Mouse (Mus musculus): Measurements from ENCODE around the gene P2rx3.

P2rx3 gene

GRCm38 (mm10) chr2:85037047-85038026 lies at the start of gene P2rx3, which contains the start of gene Ssrp1:
P2rx3 (minus strand) TSS chr2:85037462.
Ssrp1 (plus strand) TSS chr2:85037234.
- peak; percentile 84 for DNase-seq (ENCODE audit: low spot score)

- DNase-seq (ENCODE audit: low spot score): no peak
Observed at GRCm38 (mm10) chr2:85073751-85074150, 36.5 kb upstream of the P2rx3 start.

DNA sequence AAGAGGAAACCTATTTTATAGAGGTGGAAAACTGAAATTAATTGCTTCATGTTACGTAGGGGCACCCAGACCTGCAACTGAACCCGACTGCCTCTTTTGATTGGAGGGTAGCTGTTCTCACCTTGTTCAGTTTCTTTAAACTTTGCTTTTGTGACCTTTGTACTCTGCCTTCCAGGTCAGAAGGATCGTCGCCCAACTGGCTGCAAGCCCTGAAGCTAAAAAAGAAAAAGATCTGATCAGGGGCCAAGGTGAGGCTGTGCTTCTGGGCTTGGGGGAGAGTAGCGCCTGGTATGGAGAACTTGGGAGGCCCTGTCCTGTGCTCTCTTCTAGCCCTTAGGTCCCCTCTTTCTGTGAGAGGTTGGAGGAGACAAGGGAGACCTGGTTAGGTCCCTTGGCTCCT lies 34.7 kb upstream of the P2rx3 start:
- DNase-seq (ENCODE audit: low spot score): no peak

GRCm38 (mm10) chr2:85070086-85070485 lies 32.8 kb upstream of the P2rx3 start:
- no peak for DNase-seq (ENCODE audit: low spot score)

GRCm38 (mm10) chr2:85068626-85069025 lies 31.4 kb upstream of the P2rx3 start:
- no peak for DNase-seq (ENCODE audit: low spot score)

DNA sequence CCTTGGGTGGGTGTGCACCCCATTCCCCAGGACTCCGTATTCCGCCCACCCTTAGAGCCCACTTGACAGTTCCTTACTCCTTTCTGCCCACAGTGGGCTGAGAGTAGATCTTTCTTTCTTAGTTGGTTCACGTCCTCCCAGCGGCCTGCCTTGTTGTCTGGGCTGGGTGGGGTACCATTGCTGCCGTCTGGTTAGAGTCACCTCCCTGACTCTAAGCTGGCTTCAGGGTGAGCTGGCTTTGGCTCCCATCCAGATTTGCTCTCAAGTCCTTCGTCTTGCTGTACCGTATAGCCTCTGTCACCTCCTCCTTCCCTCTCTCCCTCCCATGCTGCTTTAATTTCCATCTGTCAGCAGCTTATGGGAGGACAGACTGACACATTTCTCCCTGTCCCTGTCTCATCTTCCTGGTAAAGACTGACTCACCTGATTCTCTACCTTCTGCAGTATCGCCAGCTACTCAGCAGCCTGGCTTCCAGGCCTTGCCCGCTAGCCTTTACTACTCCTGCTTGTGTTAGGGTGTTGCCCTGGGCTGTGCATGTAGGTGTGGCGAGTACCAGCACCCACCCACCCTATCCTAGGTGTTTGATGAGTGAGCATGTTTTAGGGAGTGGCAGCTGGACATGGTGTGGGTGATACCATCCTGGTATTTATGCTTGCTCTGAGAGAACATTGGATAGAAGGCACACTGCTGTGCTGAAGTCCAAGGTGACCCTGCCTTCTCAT lies 30.8 kb upstream of the P2rx3 start:
- no peak for DNase-seq (ENCODE audit: low spot score)

DNA sequence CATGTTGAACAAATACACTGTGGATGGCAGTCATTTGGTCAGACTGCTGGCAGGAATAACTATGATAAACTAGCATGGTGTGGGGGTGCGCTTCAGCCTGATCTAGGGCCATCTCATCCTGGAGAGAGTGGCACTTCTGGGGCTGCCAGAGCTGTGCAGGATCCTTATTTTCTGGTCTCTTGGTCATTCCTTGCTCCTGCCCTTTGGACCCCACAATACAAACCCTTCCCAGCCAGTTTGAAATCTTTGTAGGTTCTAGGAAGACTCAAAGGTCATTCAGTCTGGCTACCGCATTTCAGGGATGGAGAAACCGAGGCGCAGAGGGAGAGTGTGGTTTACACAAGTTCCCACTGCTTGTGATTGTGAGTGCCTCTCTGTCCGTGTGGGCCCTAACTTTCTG lies 29.7 kb upstream of the P2rx3 start:
- no peak for DNase-seq (ENCODE audit: low spot score)

DNA sequence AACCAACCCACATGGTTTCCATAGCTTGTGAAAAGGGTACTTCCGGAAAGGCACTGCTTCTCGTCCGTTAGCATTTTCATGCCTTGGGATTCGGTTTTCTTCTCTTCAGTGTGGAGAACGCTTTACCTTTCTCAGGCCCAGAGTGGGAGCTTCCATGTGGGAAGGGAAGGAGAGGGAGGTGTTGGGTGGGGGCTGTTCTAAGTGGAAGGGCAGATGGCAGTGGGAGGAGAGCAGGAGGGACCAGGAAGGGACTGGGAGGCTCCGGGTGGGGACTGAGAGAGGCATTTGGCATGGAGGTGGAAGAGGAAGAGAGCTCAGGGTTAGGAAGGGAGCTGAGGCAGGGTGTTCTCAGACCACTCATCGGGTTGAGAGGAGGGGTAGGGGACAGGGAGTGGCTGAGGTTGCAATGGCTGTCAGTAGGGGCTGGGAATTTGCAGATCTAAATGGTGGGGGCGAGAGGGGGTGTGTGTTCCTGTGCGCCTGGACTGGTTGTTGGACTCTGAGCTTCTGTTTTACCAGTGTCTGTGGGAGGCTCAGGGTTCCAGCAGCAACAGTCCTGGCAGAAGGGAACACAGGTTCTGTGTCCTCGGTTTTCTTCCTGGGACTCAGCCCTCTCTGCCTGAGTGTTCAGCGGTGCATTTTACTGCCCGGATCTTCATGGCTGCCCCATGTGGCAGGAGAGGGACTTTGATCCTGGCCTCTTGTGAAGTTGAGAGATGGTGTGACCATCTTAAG lies 28.0 kb upstream of the P2rx3 start:
- no peak for DNase-seq (ENCODE audit: low spot score)

DNA sequence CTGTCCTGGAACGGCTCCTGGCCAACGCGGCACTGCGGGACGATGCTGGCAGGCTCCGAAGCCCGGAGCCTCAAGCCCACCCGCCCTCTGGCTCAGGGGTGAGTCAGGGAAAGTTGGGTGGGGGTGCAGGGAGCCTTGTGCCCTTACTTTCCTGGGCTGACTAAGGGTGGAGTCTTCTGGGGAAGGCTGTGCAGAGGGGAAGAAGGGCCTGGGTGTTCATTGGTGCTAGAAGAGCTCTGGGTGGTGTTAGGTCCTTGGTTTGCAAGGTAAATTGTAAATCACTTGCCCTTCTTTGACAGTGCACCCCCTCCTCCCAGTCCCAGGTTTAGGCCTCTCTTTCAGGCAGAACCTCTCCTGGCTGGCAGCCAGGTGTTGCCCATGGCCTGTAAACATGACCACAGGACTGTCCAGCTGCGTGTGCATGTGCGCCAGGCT lies 23.9 kb upstream of the P2rx3 start:
- no peak for DNase-seq (ENCODE audit: low spot score)

- no peak for DNase-seq (ENCODE audit: low spot score)
Observed at GRCm38 (mm10) chr2:85060591-85061060, 23.4 kb upstream of the P2rx3 start.

DNA sequence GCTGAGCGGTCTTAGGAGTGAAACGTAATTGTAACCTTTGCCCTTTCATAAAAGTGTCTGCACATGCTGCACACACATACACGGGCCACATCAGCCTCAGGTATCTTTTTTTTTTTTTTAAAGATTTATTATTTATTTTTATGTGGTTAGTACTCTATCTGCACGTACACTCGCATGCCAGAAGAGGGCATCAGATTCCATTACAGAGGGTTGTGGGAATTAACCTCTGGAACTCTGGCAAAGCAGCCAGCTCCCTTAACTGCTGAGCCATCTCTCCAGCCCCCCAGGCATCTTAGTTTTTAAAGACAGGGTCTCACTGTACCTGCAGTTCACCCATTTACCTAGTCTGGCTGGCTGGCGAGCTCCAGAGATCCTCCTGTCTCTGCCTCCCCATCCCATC lies 22.4 kb upstream of the P2rx3 start:
- DNase-seq (ENCODE audit: low spot score): no peak

DNA sequence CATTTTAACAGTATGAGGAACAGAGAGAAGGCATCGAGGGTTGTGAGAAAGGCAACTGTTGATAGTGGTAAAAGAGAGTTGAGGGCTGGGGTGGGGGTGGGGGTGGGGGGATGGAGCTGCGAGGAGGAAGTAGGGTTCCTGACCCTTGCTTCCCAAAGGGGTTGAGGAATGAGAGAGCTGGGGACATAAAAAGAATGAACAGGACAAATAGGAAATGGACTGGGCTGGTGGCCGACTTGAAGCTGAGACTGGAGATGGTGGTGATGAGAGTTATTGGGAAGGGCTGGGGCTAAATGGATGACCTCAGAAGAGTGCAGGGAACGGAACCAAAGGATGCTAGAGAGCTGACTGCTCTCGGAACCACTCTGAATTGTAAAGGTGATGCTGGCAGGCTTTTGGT lies 19.4 kb upstream of the P2rx3 start:
- no peak for DNase-seq (ENCODE audit: low spot score)

- no peak for DNase-seq (ENCODE audit: low spot score)
Observed at GRCm38 (mm10) chr2:85053192-85053816, 16.0 kb upstream of the P2rx3 start.

DNA sequence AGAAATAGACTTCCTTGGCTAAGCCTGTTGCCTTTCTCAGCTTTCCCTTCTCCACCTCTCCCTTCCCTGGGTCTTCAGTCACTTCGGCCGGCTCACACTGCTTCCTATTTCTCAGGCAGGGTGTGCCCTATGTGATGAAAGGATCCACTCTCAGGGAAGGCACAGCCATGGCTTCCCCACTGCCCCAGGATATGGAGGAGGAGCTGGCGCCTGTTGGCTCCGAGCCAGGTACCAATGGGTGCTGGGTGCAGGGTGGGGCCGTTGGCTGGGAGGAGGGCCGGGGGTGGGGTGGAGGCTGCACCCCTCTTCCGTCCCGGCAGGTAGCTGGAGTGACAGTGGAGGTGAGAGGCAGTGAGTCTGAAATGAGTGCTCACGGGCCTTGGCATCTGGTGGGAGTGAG lies 13.5 kb upstream of the P2rx3 start:
- no peak for DNase-seq (ENCODE audit: low spot score)

DNA sequence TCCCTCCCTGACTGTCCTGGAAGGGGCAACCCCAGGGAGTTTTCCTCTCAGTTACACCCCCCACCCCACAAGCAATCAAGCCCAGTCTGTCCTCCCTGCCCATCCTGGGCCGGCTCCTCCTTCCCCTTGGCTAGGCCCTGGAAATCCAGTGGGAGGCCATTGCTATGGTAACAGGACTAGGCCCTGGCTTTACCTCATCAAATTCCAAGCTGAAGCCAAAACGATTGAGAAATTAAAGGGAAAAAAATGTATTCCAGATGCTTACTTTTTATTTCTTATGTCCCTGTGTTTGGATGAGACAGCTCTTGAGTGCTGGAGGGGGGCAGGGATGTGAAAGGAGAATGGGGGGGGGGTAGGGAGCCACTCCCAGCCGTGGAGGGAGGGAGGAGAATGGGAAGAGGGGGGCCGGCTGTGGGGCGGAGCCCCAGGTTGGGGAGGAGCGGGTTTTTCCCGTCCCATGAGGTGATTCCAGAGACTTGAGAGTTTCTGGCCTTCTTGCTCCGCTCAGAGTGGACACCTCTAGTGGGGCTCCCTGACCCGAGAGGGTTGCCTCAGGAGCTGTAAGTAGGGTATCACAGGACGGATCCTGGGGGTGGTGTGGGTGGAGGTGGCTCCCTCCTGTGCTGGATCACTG lies 12.9 kb upstream of the P2rx3 start:
- DNase-seq (ENCODE audit: low spot score): no peak

DNA sequence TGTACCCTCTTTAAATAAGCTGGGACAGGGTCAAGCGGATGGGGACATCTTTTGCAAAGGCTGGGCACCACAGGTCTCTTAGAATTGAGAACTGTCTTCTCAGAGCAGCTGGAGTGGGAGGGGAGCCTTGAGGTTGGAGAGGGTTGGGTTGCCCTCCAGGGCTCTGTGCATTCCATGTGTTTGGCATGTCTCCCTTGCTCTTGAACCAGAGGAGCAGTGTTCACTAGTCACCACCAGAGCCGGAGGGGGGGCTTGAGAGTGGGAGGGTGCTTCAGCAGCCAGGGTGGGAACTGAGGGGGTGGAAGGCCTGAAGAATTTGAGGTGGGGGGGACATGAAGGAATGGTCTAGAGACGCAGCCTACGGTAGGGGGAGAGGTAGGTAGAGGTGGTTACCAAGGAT lies 12.0 kb upstream of the P2rx3 start:
- no peak for DNase-seq (ENCODE audit: low spot score)

GRCm38 (mm10) chr2:85048168-85048751 lies 11.0 kb upstream of the P2rx3 start:
- DNase-seq (ENCODE audit: low spot score): no peak

DNA sequence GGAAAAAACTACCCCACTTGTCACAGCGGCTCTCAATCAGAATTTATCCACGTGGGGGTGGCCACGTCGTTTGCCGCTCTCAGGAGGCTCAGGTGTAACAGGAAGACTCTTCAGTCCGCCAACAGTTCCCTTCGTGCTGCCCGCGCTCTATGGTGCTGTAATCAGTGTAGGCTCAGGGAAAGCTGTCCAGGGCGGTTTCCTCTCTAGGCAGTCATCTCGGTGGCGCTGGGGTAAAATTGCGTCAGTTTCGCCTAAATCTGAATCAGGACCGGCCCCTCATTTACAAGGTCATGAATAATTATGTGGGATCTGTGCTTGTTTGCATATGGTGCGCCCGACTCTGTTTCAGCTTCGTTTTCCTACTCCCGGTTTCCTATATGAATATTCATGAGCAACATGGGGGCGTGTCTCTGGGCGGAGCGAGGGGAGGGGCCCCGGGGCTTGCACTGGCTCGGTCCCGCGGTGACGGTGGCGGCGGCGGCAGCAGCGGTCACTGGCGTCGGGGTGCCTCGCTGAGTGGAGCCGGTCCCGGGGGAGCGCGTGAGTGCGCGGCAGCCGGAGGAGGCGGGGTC lies 10.4 kb upstream of the P2rx3 start, which contains the start of gene Tnks1bp1:
Gene Tnks1bp1, plus strand, starts transcription at position 427 of the 572 bp plus-strand sequence.
- DNase-seq (ENCODE audit: low spot score): peak; percentile 93

DNA sequence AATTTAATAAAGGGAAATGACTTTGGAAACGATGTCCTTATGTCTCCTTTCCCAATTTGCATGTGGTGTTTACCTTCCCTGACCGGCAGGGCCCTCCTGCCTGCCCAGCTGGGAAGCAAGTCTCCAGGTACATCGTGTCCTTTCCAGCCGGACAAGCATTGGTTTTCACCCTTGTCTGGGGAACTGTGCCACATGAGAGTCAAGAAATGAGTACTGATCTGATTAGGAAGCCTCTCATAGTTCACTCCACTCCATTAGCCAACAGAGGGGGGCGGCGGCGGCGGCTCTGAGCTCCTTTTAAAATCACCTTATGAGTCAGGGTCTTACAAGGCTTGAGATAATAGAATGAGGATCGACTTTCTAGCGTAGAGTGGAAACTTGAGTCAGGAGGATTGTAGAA lies 9.8 kb upstream of the P2rx3 start:
- DNase-seq (ENCODE audit: low spot score): no peak

DNA sequence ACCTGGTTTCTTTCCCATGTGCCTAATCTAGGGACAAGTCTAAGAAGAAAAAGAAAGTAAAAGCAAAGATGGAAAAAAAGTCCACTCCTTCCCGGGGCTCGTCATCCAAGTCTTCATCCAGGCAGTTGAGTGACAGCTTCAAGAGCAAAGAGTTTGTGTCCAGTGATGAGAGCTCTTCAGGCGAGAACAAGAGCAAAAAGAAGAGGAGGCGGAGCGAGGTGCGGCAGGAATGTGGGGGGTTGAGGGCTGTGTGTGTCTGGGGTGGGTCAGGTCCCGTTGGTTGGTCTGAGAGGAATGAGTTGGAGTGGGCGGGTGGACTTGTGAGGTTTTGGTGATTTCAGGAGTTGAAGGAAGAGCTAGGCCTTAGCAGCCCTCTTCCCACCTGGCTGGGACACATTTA lies 9.0 kb upstream of the P2rx3 start:
- DNase-seq (ENCODE audit: low spot score): no peak

Measured in left cerebral cortex, adult 11 months (tissue).